Mouse (Mus musculus) MEL (cell line): ENCODE measurements around the gene Gucy1b1. TPM values are rescaled to one million over a fixed set of nuclear protein-coding genes. Genes with fewer than 3 reads are reported as not detected.
A peak's percentile ranks its signal among the peaks of the same experiment; 100 is the strongest.

ENCODE experiments used
- DNase-seq: peaks from one replicate; pipeline ENCODE4 v3.0.0; 2011; ENCODE audit warnings: low read depth, low spot score
- H3K27ac ChIP-seq: 2 replicates; pipeline ENCODE4 v1.5.1; 2012; ENCODE audit warnings: low read depth, mild to moderate bottlenecking, control low read depth, low read length, moderate library complexity; ENCODE audit not compliant: control insufficient read depth
- H3K27me3 ChIP-seq, 2 experiments: fragments of 150-350 bp in 1 of 2; sonication (generic) in 1 of 2; 2 replicates each; pipeline ENCODE4 v1.6.1; 2012; ENCODE audit warnings: low read length in 2 of 2, mild to moderate bottlenecking in 2 of 2, improper control_type of control experiment in 1 of 2, moderate library complexity in 1 of 2; ENCODE audit not compliant: insufficient read depth in 2 of 2, control insufficient read depth in 1 of 2
- H3K36me3 ChIP-seq, 2 experiments: 2 replicates each; pipeline ENCODE4 v1.6.1; 2012 to 2014; ENCODE audit warnings: low read length in 2 of 2, improper control_type of control experiment in 1 of 2, inconsistent platforms in 1 of 2, mild to moderate bottlenecking in 1 of 2; ENCODE audit not compliant: insufficient read depth in 2 of 2, control insufficient read depth in 1 of 2
- H3K4me1 ChIP-seq, 2 experiments: fragments of 150-350 bp in 1 of 2; sonication (generic) in 1 of 2; 2 replicates each; pipeline ENCODE4 v1.6.1; 2012; ENCODE audit warnings: low read length in 2 of 2, improper control_type of control experiment in 1 of 2, mild to moderate bottlenecking in 1 of 2; ENCODE audit not compliant: insufficient read depth in 2 of 2, control insufficient read depth in 1 of 2
- H3K4me3 ChIP-seq, 2 experiments: fragments of 150-350 bp in 1 of 2; sonication (generic) in 1 of 2; 2 replicates each; pipeline ENCODE4 v1.5.1; 2012; ENCODE audit warnings: low read depth in 2 of 2, low read length in 2 of 2, mild to moderate bottlenecking in 2 of 2, moderate library complexity in 2 of 2, control low read depth in 1 of 2, improper control_type of control experiment in 1 of 2; ENCODE audit not compliant: control insufficient read depth in 1 of 2, insufficient read depth in 1 of 2
- H3K79me2 ChIP-seq: 2 replicates; pipeline ENCODE4 v1.6.1; 2012; ENCODE audit warnings: mild to moderate bottlenecking, low read length, moderate library complexity; ENCODE audit not compliant: control insufficient read depth, poor library complexity, insufficient read depth
- H3K9ac ChIP-seq: 2 replicates; pipeline ENCODE4 v1.6.1; 2012; ENCODE audit warnings: low read depth, mild to moderate bottlenecking, control low read depth, low read length, moderate library complexity; ENCODE audit not compliant: control insufficient read depth, poor library complexity, severe bottlenecking
- H3K9me3 ChIP-seq: fragments of 150-350 bp; sonication (generic); replicated peaks from 2 replicates; pipeline ENCODE4 v1.6.1; 2012; ENCODE audit warnings: mild to moderate bottlenecking, low read length, improper control_type of control experiment, moderate library complexity; ENCODE audit not compliant: insufficient read depth
- BHLHE40 ChIP-seq: IDR thresholded peaks from 2 replicates; pipeline ENCODE4 v1.6.1; 2012; ENCODE audit warnings: low read depth, mild to moderate bottlenecking, inconsistent platforms, low read length, improper control_type of control experiment, borderline replicate concordance
- CHD1 ChIP-seq: IDR thresholded peaks from 2 replicates; pipeline ENCODE4 v1.6.1; 2012; ENCODE audit warnings: low read depth, mild to moderate bottlenecking, inconsistent platforms, low read length, improper control_type of control experiment
- CHD2 ChIP-seq: IDR thresholded peaks from 2 replicates; pipeline ENCODE4 v1.6.1; 2011; ENCODE audit warnings: low read length, improper control_type of control experiment
- CTCF ChIP-seq, 3 experiments: IDR thresholded peaks in 2 of 3; conservative IDR thresholded peaks in 1 of 3; 2 replicates each; pipeline ENCODE4 v1.5.1; 2011 to 2012; ENCODE audit warnings: low read length in 3 of 3, low read depth in 2 of 3, mild to moderate bottlenecking in 2 of 3, improper control_type of control experiment in 1 of 3, inconsistent platforms in 1 of 3, mixed read lengths in 1 of 3, moderate library complexity in 1 of 3; ENCODE audit not compliant: control insufficient read depth in 1 of 3, insufficient read depth in 1 of 3, poor library complexity in 1 of 3, severe bottlenecking in 1 of 3
- E2F4 ChIP-seq: IDR thresholded peaks from 2 replicates; pipeline ENCODE4 v1.6.1; 2011; ENCODE audit warnings: low read depth, low read length, improper control_type of control experiment, borderline replicate concordance
- ELF1 ChIP-seq: IDR thresholded peaks from 2 replicates; pipeline ENCODE4 v1.6.1; 2014; ENCODE audit warnings: low read depth, mild to moderate bottlenecking, inconsistent platforms, low read length, improper control_type of control experiment, moderate library complexity
- HCFC1 ChIP-seq: IDR thresholded peaks from 2 replicates; pipeline ENCODE4 v1.6.1; 2012; ENCODE audit warnings: low read depth, mild to moderate bottlenecking, inconsistent platforms, low read length, improper control_type of control experiment, moderate library complexity
- KAT2A ChIP-seq: conservative IDR thresholded peaks from 2 replicates; pipeline ENCODE4 v1.6.1; 2012; ENCODE audit warnings: low read depth, low read length, improper control_type of control experiment, inconsistent platforms
- MAFK ChIP-seq: IDR thresholded peaks from 2 replicates; pipeline ENCODE4 v1.6.1; 2011; ENCODE audit warnings: low read depth, mild to moderate bottlenecking, low read length, improper control_type of control experiment, borderline replicate concordance
- MXI1 ChIP-seq: IDR thresholded peaks from 2 replicates; pipeline ENCODE4 v1.6.1; 2011; ENCODE audit warnings: mild to moderate bottlenecking, low read depth, low read length, improper control_type of control experiment
- MYC ChIP-seq: IDR thresholded peaks from 2 replicates; pipeline ENCODE4 v1.6.1; 2011; ENCODE audit warnings: low read depth, mild to moderate bottlenecking, low read length, improper control_type of control experiment, moderate library complexity
- POLR2A ChIP-seq, 2 experiments: IDR thresholded peaks; 2 replicates each; pipeline ENCODE4 v1.6.1; 2011 to 2012; ENCODE audit warnings: low read length in 2 of 2, mild to moderate bottlenecking in 2 of 2, control low read depth in 1 of 2, improper control_type of control experiment in 1 of 2, low read depth in 1 of 2, moderate library complexity in 1 of 2; ENCODE audit not compliant: control insufficient read depth in 1 of 2, insufficient read depth in 1 of 2, poor library complexity in 1 of 2
- POLR2AphosphoS5 ChIP-seq: IDR thresholded peaks from 2 replicates; pipeline ENCODE4 v1.6.1; 2012; ENCODE audit warnings: low read depth, borderline replicate concordance, mild to moderate bottlenecking, inconsistent platforms, low read length, moderate library complexity, mixed read lengths
- RAD21 ChIP-seq: IDR thresholded peaks from 2 replicates; pipeline ENCODE4 v1.6.1; 2011; ENCODE audit warnings: mild to moderate bottlenecking, low read depth, low read length, improper control_type of control experiment
- SMC3 ChIP-seq: IDR thresholded peaks from 2 replicates; pipeline ENCODE4 v1.6.1; 2011; ENCODE audit warnings: low read depth, low read length, improper control_type of control experiment
- TCF12 ChIP-seq: IDR thresholded peaks from 2 replicates; pipeline ENCODE4 v1.6.1; 2014; ENCODE audit warnings: low read depth, mild to moderate bottlenecking, inconsistent platforms, low read length, improper control_type of control experiment, moderate library complexity
- USF1 ChIP-seq: IDR thresholded peaks from 2 replicates; pipeline ENCODE4 v1.6.1; 2014; ENCODE audit warnings: low read depth, mild to moderate bottlenecking, inconsistent platforms, low read length, improper control_type of control experiment, moderate library complexity
- USF2 ChIP-seq, 2 experiments: IDR thresholded peaks; 2 replicates each; pipeline ENCODE4 v1.6.1; 2011 to 2012; ENCODE audit warnings: improper control_type of control experiment in 2 of 2, low read length in 2 of 2, borderline replicate concordance in 1 of 2, inconsistent platforms in 1 of 2, low read depth in 1 of 2, mild to moderate bottlenecking in 1 of 2; ENCODE audit not compliant: insufficient read depth in 1 of 2
- ZC3H11A ChIP-seq: IDR thresholded peaks from 2 replicates; pipeline ENCODE4 v1.6.1; 2012; ENCODE audit warnings: low read depth, mild to moderate bottlenecking, inconsistent platforms, low read length, improper control_type of control experiment
- ZKSCAN1 ChIP-seq: IDR thresholded peaks from 2 replicates; pipeline ENCODE4 v1.6.1; 2012; ENCODE audit warnings: low read depth, mild to moderate bottlenecking, inconsistent platforms, low read length, improper control_type of control experiment, moderate library complexity
- ZMIZ1 ChIP-seq: IDR thresholded peaks from 2 replicates; pipeline ENCODE4 v1.6.1; 2012; ENCODE audit warnings: low read depth, mild to moderate bottlenecking, inconsistent platforms, low read length, improper control_type of control experiment, moderate library complexity
- ZNF384 ChIP-seq: IDR thresholded peaks from 2 replicates; pipeline ENCODE4 v1.6.1; 2012; ENCODE audit warnings: low read depth, mild to moderate bottlenecking, inconsistent platforms, low read length, improper control_type of control experiment
- polyA plus RNA-seq, 2 experiments: library from polyadenylated mRNA; stranded (reverse) in 1 of 2; unstranded in 1 of 2; fragments of >175 nt in 1 of 2; fragments of >200 nt in 1 of 2; gene quantifications; 2 replicates each; pipeline versions ENCODE4 v1.2.1 to v1.2.4; 2012; ENCODE audit warnings: low replicate concordance in 2 of 2, low read depth in 1 of 2; ENCODE audit not compliant: insufficient read length in 2 of 2, insufficient read depth in 1 of 2, missing spikeins in 1 of 2
- total RNA-seq: library from RNA; depleted of rRNA; stranded (reverse); fragments of 300-350 nt; gene quantifications from 2 replicates; pipeline ENCODE4 v1.2.3, GENCODE M21; 2012

The Gucy1b1 gene
- total and polyA plus RNA-seq, 3 experiments, result not detected

GRCm38 (mm10) chr3:82029229-82029628, 45.3 kb downstream of the Gucy1b1 start:
- H3K9ac ChIP-seq, result no peak overlapping the region
- no peaks in the 10 kb centered on the region for H3K9me3 ChIP-seq
- no peaks in the 10 kb centered on the region for H3K36me3 ChIP-seq
- no peak overlapping the region for H3K4me3 ChIP-seq
- H3K27ac ChIP-seq, result no peak overlapping the region
- no peak for TF ChIP-seq ZMIZ1
- TF ChIP-seq MXI1, result no peak
- no peak for TF ChIP-seq POLR2A (IDR thresholded peaks at IDR 0.05; ENCODE audit: control insufficient read depth in 1 of 2, insufficient read depth in 1 of 2, low read depth in 1 of 2, low read length in 2 of 2, poor library complexity in 1 of 2)
- no peak for TF ChIP-seq MAFK
- no peak for TF ChIP-seq BHLHE40
- TF ChIP-seq E2F4, result no peak
- TF ChIP-seq MYC, result no peak
- TF ChIP-seq CTCF (IDR thresholded peaks at IDR 0.05 in 2 of 3, conservative IDR thresholded peaks at IDR 0.05 in 1 of 3; ENCODE audit: control insufficient read depth in 1 of 3, insufficient read depth in 1 of 3, low read depth in 2 of 3, low read length in 3 of 3, poor library complexity in 1 of 3, severe bottlenecking in 1 of 3), result peak; percentile 34 to 60 (median 56)
- TF ChIP-seq KAT2A, result no peak
- no peak for TF ChIP-seq ZKSCAN1
- no peak for TF ChIP-seq USF1
- TF ChIP-seq HCFC1, result no peak
- TF ChIP-seq RAD21, result peak; percentile 24
- no peak for TF ChIP-seq ELF1
- peak; percentile 51 for TF ChIP-seq SMC3
- TF ChIP-seq, all 39 proteins: peak for 3
- H3K79me2 ChIP-seq, result no peaks in the 10 kb centered on the region
- H3K27me3 ChIP-seq, result no peaks in the 10 kb centered on the region
- no peaks in the 10 kb centered on the region for H3K4me1 ChIP-seq
- peak; percentile 54 for DNase-seq

GRCm38 (mm10) chr3:82027286-82027685, 47.2 kb downstream of the Gucy1b1 start:
- DNase-seq, result no peak
- no peak overlapping the region for H3K27ac ChIP-seq
- TF ChIP-seq SMC3 (no peak), ZC3H11A (no peak), TCF12 (no peak), ZMIZ1 (no peak), ZNF384 (no peak), RAD21 (no peak), POLR2AphosphoS5 (no peak), ELF1 (no peak), USF2 (IDR thresholded peaks at IDR 0.05; ENCODE audit: borderline replicate concordance in 1 of 2, insufficient read depth in 1 of 2, low read depth in 1 of 2, low read length in 2 of 2) (no peak), ZKSCAN1 (no peak), CTCF (IDR thresholded peaks at IDR 0.05 in 2 of 3, conservative IDR thresholded peaks at IDR 0.05 in 1 of 3; ENCODE audit: control insufficient read depth in 1 of 3, insufficient read depth in 1 of 3, low read depth in 2 of 3, low read length in 3 of 3, poor library complexity in 1 of 3, severe bottlenecking in 1 of 3) (no peak), CHD1 (no peak), CHD2 (no peak)
- TF ChIP-seq, all 39 proteins: peak for 0
- H3K9me3 ChIP-seq, result no peaks in the 10 kb centered on the region
- H3K27me3 ChIP-seq, result no peaks in the 10 kb centered on the region
- no peak overlapping the region for H3K9ac ChIP-seq
- no peaks in the 10 kb centered on the region for H3K4me1 ChIP-seq
- H3K79me2 ChIP-seq, result no peaks in the 10 kb centered on the region
- no peak overlapping the region for H3K4me3 ChIP-seq
- no peaks in the 10 kb centered on the region for H3K36me3 ChIP-seq
